Mouse (Mus musculus) splenic B cell, adult 2 months (primary cell): Measurements from ENCODE around the gene Btbd35f23.
"Not testable (repeated sequence)": the region's sequence is repeated elsewhere in the genome, so short reads cannot be mapped to it uniquely, and the experiment has no call there.

Experiments
- DNase-seq: peaks from one replicate; pipeline ENCODE4 v3.0.0-alpha.2; 2011; ENCODE audit warnings: low read depth, low spot score
- H3K27me3 ChIP-seq: 2 replicates; pipeline ENCODE4 v1.6.1; 2012; ENCODE audit warnings: mild to moderate bottlenecking, low read length, moderate library complexity, mixed read lengths; ENCODE audit not compliant: control insufficient read depth, poor library complexity, insufficient read depth, severe bottlenecking
- H3K36me3 ChIP-seq: 2 replicates; pipeline ENCODE4 v1.6.1; 2012; ENCODE audit warnings: mild to moderate bottlenecking, low read length, moderate library complexity, mixed read lengths; ENCODE audit not compliant: control insufficient read depth, poor library complexity, insufficient read depth, severe bottlenecking

Btbd35f23 gene

GRCm38 (mm10) chrX:3076575-3076974 is at the start of gene Btbd35f23:
Gene Btbd35f23 (plus strand): TSS chrX:3076875.
- not testable (repeated sequence) for H3K27me3 ChIP-seq, DNase-seq, H3K36me3 ChIP-seq
